Mouse (Mus musculus): ENCODE measurements at regions not wholly inside any gene's neighbourhood (a gene's known extent, or its start where the extent isn't known, plus 50 kb on each side); places are given as distances from the start of the nearest gene placed in this dataset. TPM values are rescaled to one million over a fixed set of nuclear protein-coding genes. Genes with fewer than 3 reads are reported as not detected.

GRCm38 (mm10) chr5:64744041-64744440 is 59.1 kb upstream of the Klf3 start:
- intact Hi-C loops (cut with DNase I), result no loop called here
- DNase-seq (ENCODE audit: low spot score in 2 of 2), result no peak

GRCm38 (mm10) chr5:64744455-64744854 is 58.7 kb upstream of the Klf3 start:
- no peak for DNase-seq (ENCODE audit: low spot score in 2 of 2)
- intact Hi-C loops (cut with DNase I), result no loop called here

- intact Hi-C loops (cut with DNase I), result no loop called here
- DNase-seq (ENCODE audit: low spot score in 2 of 2), result no peak
Measured at GRCm38 (mm10) chr5:64747461-64747860, 55.7 kb upstream of the Klf3 start.

GRCm38 (mm10) chr5:64749415-64750166 is 53.6 kb upstream of the Klf3 start:
- intact Hi-C loops (cut with DNase I), result no loop called here
- no peak for DNase-seq (ENCODE audit: low spot score in 2 of 2)

DNA sequence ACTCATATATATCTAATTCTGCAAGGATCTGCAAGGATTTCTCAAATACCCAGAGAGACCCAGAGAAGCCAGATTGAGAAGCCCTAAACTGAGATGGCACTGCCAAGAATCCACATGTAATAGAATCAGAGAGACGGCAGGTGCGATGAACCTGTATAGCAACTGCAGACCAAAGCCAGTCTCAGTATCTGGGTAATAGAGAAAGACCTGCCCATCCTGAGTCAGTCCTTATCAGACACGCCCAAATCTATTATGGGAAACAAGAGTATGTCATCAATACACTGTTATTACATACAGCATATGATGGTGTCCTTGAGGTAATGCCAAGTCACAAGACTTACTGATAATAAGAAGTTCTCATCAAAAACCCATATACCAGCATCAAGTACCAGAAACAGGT is 52.8 kb upstream of the Klf3 start:
- no peak for DNase-seq (ENCODE audit: low spot score in 2 of 2)
- intact Hi-C loops (cut with DNase I), result no loop called here

DNA sequence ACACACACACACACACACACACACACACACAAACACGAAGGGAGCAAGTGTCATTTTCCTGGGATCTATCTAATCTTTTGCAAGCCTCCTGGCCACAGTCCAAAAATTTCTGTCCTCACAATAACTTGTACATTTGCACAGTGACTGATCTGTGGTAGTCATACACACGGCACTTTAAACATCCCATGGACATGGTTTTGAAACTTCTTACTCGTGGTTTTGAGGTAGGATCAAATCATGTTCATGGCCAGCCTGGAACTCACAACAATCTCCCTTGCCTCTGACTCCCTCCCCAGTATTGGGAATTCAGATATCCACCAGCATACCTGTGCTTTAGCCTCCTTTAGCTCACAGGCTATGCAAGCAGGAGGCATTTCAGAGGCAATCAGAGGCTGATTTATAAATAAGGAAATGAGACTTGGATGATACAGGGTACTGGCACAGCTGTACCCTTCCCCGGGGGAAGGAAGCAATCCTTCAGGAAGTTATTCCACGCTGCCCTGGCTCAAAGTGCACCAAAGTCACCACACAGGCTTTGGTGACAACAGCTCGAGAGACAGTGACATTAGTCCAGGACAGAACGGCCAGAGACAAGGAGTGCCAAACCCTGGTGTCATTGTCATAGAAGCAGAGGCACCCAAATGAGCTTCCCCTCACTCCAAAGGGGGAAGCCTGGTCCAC is 52.1 kb upstream of the Klf3 start:
- intact Hi-C loops (cut with DNase I), result no loop called here
- no peak for DNase-seq (ENCODE audit: low spot score in 2 of 2)

DNA sequence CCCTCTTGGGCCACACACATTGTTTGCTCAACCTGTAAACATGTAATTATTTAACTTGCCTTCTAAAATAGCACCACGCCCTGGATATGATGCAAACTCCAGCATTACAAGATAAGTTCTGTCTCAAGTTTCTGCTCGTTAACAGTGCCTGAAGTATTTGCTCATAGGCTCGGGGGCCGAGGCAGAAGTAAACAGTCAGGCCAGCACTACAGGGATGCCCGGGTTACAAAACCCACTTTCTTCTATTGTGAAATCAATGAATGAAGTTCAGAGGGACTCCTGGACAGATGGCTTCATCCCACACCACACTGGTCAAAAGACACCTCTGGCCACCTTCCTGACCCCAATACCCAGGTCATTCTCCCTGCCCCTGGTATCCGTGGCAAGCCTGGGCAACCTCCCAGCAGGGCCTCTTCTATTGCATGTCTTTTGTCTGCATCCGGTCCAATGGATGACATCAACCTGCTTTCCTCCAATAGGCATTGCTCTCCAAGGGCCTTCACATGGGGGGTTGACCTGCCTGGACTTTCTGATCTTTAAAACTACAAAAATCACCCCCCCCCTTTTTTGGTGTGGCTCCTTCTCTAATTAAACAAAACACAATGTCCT is 49.9 kb upstream of the Klf3 start:
- intact Hi-C loops (cut with DNase I), result no loop called here
- no peak for DNase-seq (ENCODE audit: low spot score in 2 of 2)

Small RNA genes in the stretch of these regions (microRNA-seq; reads per million reads assigned to microRNA genes)
- not detected for gene Gm25306

Data from left cerebral cortex, postnatal 36 days (tissue).